Mouse (Mus musculus) cortical plate, adult 2 months (tissue): ENCODE data around the gene Rb1. TPM values are rescaled to one million over a fixed set of nuclear protein-coding genes. Genes with fewer than 3 reads are reported as not detected.

Experiments
- H3K27ac ChIP-seq: fragments of 200-500 bp; 2 replicates; pipeline ENCODE4 v1.5.1; 2012; ENCODE audit warnings: low read length, control low read depth, inconsistent platforms; ENCODE audit not compliant: insufficient read depth
- H3K4me1 ChIP-seq: fragments of 200-500 bp; 2 replicates; pipeline ENCODE4 v1.6.1; 2011; ENCODE audit warnings: low read length; ENCODE audit not compliant: control insufficient read depth, insufficient read depth
- H3K4me3 ChIP-seq: fragments of 200-500 bp; 2 replicates; pipeline ENCODE4 v1.5.1; 2011; ENCODE audit warnings: mild to moderate bottlenecking, low read length, control low read depth; ENCODE audit not compliant: insufficient read depth
- CTCF ChIP-seq: fragments of 200-500 bp; IDR thresholded peaks from 2 replicates; pipeline ENCODE4 v1.5.1; 2011; ENCODE audit warnings: mild to moderate bottlenecking, control low read depth, low read length; ENCODE audit not compliant: insufficient read depth; ENCODE audit errors: extremely low read depth
- POLR2A ChIP-seq: fragments of 200-500 bp; IDR thresholded peaks from 2 replicates; pipeline ENCODE4 v1.6.1; 2011; ENCODE audit warnings: mild to moderate bottlenecking, low read length, control low read depth; ENCODE audit not compliant: insufficient read depth; ENCODE audit errors: extremely low read depth
- polyA plus RNA-seq: library from polyadenylated mRNA; depleted of rRNA; stranded (reverse); fragments of >200 nt; gene quantifications from 2 replicates; pipeline ENCODE4 v1.2.3, GENCODE M21; 2012

The Rb1 gene
- polyA plus RNA-seq, 1 experiment: 19.8 TPM

DNA sequence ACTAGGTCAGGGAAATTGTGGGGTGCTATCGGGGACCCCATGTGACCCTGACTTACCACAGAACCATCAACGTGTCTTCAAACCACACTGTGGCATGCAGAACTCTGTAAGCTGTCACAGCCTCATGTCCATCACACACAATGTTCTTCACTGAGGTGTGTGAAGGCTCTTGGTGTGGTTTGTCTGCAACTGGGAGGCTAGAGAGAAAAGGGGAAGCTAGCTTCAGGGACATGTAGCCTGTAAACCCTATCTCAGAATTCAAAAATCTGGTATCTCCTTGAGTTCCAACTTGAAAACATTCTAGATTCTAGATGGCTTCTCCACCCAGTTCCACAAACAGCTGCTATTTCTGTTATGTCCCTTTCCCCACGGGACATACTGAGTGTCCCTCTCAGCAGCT lies 14.0 kb upstream of the Rb1 start:
- no peak overlapping the region for H3K4me3 ChIP-seq
- H3K4me1 ChIP-seq: no peaks in the 10 kb centered on the region; the same call in 1 of the 2 replicates
- no peak overlapping the region for H3K27ac ChIP-seq
- TF ChIP-seq CTCF: no peak
- TF ChIP-seq POLR2A: no peak

DNA sequence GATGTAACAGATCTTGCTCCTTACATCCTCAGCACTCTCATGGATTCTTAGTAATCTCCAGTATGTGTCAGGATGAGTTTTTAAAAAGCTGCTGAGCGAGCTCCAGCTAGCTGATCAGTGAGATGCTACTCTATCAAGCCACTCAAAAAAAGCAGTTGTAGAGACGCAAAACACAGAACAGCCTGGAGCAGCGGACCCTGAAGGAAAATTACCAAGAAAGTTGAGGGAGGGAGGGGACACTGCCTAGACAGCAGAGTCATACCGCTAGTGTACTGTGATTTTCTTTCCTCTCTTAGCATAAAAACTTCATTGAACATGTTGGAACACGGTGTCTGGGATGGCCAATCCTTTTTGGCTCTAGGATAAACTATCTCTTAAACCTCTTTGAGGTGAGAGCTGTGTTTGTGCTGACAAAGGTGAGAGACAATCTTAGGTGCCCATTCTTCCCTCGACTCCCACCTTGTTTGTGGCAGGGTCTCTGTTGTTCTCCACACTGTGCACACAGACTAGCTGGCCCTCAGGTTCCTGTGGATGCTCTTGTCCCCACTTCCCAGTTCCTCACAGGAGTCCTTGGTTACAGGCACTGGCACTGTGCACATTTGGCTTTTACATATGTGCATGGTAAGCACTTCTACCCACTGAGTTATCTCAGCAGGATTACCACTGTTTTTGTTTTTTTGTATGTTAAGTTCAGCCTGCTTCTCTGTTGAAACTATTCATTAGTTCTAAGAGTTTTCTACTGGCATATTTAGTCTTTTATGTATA lies 10.9 kb upstream of the Rb1 start:
- no peak overlapping the region for H3K4me3 ChIP-seq
- TF ChIP-seq POLR2A: no peak
- TF ChIP-seq CTCF: no peak
- 0 out of 2 replicates have a peak overlapping the region, but pooled peaks have one; percentile 31 for H3K27ac ChIP-seq

DNA sequence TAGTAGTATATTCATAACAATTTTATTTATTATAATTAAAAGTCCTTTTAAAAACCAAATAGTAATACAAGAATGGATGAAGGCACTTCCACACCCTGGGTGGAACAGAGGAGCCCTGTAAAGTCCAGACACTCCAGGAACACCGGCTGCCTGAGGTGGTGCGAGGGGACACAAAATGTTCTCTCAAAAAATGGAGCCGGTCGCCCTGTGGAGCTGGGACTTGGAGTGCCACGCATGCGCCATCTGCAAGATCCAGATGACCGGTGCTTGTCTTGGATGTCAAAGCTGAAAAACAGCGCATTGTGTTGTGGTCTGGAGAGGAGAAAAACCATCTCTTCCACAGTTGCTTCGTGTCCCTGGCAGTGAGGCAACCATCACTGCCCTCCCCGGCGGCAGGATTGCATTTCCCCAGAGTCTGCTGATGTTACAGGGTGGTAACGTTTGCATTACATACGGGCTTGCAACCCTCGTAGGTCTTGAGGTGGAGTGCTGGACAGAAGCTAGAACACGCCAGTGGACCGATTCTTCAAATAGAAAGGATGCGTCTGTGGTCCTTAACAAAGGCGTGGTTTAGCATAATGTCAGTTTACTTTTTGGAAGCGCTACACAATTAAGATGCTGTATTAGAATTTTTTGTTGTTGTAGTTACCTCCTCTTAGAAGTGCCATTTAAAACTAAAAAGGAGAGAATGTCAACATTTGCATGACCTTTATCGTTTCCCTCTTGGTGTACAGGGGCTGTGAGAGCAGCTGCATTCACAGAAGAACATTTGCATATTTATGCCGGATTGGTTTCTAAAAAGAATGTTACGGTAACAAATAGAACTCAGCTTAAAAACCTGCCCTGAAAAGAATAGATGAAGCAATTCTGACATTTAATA lies 9.5 kb upstream of the Rb1 start:
- no peak for TF ChIP-seq CTCF
- no peak for TF ChIP-seq POLR2A
- Histone ChIP-seq H3K4me1 (no peaks in the 10 kb centered on the region; the same call in 1 of the 2 replicates), H3K27ac (no peak overlapping the region), H3K4me3 (no peak overlapping the region)

More for the DNA sequence above, 10.9 kb upstream of the Rb1 start:
- H3K4me1 ChIP-seq: no peaks in the 10 kb centered on the region; the same call in 1 of the 2 replicates

DNA sequence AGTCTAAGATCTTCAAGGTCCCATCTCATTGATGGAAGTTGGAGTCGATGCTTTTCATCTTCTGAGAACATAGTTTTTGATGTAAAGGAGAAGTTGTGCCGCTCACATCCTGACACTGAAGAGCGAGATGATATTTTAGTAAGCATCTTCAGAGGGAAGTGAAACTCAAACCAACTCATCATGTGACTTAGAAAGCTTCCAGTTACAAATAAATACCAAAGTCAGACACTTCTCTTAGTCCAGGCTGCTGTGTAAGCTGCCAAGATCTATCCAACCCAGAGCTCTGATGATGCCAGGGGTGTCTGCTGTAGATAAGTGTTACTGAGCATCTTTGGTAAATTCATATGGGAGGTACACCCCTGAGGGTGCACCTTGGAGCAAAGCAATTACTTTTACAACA lies 8.3 kb upstream of the Rb1 start:
- Histone ChIP-seq H3K4me1 (no peaks in the 10 kb centered on the region; the same call in 1 of the 2 replicates), H3K27ac (no peak overlapping the region), H3K4me3 (no peak overlapping the region)
- TF ChIP-seq POLR2A: no peak
- no peak for TF ChIP-seq CTCF

DNA sequence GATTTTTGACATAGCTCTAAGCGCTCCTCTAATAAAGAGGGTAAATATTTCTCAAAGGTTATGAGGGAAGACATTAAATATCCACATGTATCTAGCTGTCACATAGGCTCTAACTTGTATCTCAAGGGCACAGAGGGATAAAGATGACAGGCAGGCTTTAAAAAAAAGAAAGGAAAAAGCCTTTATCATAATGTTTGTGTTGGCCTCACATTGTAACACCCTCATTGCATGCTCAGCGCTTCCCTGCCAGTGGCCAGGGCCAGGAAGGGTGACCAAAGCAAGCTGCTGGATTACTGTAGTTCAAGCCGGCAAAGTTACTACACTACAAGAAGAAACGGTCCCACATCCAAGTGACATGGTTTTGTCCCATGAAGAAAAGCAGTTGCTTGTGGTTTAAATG lies 5.8 kb upstream of the Rb1 start:
- no peak for TF ChIP-seq POLR2A
- TF ChIP-seq CTCF: no peak
- H3K4me1 ChIP-seq: peaks cover 3% of the 10 kb centered on the region
- no peak overlapping the region for H3K4me3 ChIP-seq
- H3K27ac ChIP-seq: no peak overlapping the region

DNA sequence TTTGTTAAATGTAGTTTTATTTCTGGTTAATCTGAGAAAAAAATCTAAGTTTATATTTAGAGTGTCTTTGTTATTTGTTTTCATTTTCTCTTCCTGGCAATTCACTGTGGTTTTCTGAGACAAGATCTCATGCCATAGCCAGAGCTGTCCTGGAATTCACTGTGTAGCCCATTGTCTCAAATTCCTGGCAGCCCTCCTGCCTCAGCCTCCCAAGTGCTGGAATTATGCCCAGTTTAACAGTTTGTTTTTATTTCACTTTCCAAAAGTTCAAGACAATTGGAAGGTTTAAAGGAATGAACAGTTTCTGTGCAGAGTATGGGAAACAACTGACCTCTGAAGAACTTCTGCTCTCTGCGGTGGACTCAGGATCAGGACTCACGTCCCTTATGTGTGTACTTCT lies 4.2 kb upstream of the Rb1 start:
- TF ChIP-seq CTCF: no peak
- no peak for TF ChIP-seq POLR2A
- H3K4me3 ChIP-seq: no peak overlapping the region
- no peak overlapping the region for H3K27ac ChIP-seq
- peaks cover 3% of the 10 kb centered on the region; the same call in 1 of the 2 replicates for H3K4me1 ChIP-seq

DNA sequence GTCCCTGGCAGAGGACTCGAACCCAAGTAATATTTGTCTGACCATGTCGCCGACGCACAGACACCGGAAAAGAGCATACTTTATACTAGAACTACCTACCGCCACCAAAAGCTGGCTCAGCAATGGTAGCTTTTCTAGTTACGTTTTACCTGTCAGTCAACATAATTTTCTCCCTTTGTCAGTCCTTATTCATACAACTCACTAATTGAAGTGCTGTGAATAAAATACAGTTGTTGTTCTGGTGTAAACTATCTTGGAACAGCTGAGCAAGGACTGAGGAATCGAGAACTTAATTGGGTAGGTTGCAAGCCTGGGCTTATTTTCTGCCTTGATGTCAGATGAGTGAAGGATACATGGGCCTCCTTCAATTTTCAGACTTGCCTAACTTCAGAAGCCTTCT lies 889 bp upstream of the Rb1 start:
- peak overlapping the region; percentile 51 for H3K27ac ChIP-seq
- TF ChIP-seq CTCF (no peak), POLR2A (no peak)
- peak overlapping the region; percentile 65 for H3K4me3 ChIP-seq
- peaks cover 3% of the 10 kb centered on the region; the same call in 1 of the 2 replicates for H3K4me1 ChIP-seq

DNA sequence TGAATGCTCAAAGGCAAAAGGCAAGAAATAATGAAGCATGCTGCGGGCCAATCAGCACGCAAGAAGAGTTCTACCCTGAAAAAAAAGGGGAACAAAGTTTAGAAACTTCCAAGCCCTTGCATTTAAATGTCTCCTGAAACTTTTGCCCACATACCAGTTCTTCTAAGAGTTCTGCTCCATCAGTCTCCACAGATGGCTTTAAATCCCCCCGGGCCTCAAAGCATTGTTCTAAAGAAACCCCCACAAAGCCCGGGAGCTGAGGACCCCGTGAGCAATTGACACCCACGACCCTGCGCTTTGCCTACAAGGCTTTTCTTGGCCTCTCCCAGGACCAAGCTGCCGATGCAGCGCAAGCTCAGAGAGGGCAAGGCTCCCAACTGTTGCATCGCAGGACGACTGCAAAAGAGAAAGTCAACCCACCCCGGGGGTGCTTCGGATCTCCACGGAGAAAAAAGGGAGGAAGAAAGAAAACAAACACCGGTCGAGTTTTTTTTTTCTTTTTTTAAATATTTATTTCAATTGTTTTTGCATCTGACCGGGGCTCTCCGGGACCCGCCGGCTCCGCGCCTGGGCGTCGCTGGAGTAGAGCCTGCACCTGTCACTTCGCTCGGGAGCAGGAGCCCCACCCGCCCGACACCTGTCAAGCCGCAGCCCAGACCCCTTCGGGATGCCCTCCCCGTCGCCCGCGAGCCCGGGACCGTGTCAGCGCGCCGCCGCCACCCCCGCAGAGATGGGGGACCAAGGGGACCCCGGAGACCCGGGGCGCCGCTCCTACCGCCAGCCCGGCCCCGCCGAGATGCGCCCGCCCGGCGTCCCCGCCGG lies 777 bp downstream of the Rb1 start:
- no peak for TF ChIP-seq POLR2A
- no peak for TF ChIP-seq CTCF
- Histone ChIP-seq H3K4me3 (peak overlapping the region; percentile 65), H3K4me1 (peaks cover 3% of the 10 kb centered on the region; the same call in 1 of the 2 replicates), H3K27ac (peak overlapping the region; percentile 51)

DNA sequence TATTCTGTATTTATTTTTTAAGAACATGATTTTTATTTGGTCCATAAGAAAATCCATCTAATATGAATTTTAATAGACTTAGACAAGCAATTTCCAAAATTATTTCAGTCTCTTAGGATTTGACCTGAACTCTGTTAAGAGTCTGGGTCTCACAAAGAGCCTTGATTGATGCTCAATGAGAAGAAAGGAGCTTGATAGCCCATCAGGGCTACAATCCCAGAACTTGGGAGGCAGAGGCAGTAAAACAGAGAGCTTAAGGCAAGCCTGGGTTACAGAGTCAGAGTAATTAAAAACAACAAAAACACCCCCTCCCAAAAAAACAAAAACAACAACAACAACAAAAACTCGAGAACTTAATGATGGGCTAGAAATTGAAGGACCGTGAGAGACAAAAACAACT lies 1.7 kb downstream of the Rb1 start:
- TF ChIP-seq CTCF (no peak), POLR2A (no peak)
- peak overlapping the region; percentile 65; the same call in 1 of the 2 replicates for H3K4me3 ChIP-seq

More for the DNA sequence above, 1.7 kb downstream of the Rb1 start:
- peaks cover 3% of the 10 kb centered on the region; the same call in 1 of the 2 replicates for H3K4me1 ChIP-seq
- no peak overlapping the region for H3K27ac ChIP-seq
